Mouse (Mus musculus): ENCODE results near the gene Ccl8. TPM values are rescaled to one million over a fixed set of nuclear protein-coding genes. Genes with fewer than 3 reads are reported as not detected.

The Ccl8 gene
- polyA plus RNA-seq, 1 experiment from 2014 or later: not detected

DNA sequence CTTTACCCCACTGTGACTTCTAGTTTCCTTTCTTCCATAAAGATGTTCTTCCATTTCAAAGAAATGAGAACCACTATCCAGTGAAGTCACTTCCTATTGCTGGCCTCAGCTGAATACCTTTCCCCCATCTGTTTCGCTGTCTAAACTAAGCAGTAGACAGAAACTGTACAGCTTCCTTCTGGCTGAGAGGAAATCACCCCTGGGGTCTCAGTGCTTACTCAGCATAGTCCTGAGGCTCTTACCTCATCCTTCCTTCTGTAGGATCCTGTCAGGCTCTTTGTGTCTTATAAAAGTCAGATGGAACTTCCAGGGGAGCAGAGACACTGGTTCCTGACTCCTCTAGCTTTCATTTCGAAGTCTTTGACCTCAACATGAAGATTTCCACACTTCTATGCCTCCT is 13.5 kb upstream of the Ccl8 start, which contains the start of gene Ccl12:
TSS of gene Ccl12 (plus strand) at position 317 of the 400 bp plus-strand sequence.
- no peak within 1 kb of the TSS for H3K4me3 ChIP-seq
- WGBS: 63% methylated on average over 2 of the region's 2 CpGs
- no peak within 1 kb of the TSS for H3K9ac ChIP-seq
- no peak within 1 kb of the TSS for H3K27ac ChIP-seq
- ATAC-seq (ENCODE audit: low FRiP score, low read depth): no peak
- H3K4me1 ChIP-seq: no peaks in the 10 kb centered on the region
- H3K36me3 ChIP-seq: no peaks in the 10 kb centered on the region
- H3K4me2 ChIP-seq (replicated peaks): no peak within 1 kb of the TSS
- no peaks in the 10 kb centered on the region for H3K9me3 ChIP-seq
- H3K27me3 ChIP-seq: no peaks in the 10 kb centered on the region

DNA sequence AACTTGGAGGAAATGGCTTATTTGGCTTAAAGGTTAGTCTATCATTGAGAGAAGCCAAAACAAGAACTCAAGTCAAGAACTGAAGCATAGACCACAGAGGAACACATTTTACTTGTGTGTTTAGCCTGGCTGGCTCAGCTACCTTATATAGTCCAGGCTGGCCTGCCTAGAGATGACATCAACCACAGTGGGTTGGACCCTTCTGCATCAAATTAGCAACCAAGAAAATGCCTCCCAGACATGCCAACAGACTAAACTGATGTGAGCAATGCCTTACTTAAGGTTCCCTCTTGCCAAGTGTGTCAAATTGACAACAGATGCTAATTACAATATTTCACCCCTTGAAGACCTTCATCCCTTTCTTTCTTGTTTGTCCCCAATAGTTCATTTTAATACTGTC is 5.4 kb upstream of the Ccl8 start:
- Histone ChIP-seq H3K27ac (no peak overlapping the region), H3K9me3 (no peaks in the 10 kb centered on the region), H3K4me3 (no peak overlapping the region), H3K9ac (no peak overlapping the region), H3K4me1 (no peaks in the 10 kb centered on the region), H3K27me3 (no peaks in the 10 kb centered on the region), H3K36me3 (no peaks in the 10 kb centered on the region), H3K4me2 (replicated peaks) (no peak overlapping the region)
- ATAC-seq (ENCODE audit: low FRiP score, low read depth): no peak

DNA sequence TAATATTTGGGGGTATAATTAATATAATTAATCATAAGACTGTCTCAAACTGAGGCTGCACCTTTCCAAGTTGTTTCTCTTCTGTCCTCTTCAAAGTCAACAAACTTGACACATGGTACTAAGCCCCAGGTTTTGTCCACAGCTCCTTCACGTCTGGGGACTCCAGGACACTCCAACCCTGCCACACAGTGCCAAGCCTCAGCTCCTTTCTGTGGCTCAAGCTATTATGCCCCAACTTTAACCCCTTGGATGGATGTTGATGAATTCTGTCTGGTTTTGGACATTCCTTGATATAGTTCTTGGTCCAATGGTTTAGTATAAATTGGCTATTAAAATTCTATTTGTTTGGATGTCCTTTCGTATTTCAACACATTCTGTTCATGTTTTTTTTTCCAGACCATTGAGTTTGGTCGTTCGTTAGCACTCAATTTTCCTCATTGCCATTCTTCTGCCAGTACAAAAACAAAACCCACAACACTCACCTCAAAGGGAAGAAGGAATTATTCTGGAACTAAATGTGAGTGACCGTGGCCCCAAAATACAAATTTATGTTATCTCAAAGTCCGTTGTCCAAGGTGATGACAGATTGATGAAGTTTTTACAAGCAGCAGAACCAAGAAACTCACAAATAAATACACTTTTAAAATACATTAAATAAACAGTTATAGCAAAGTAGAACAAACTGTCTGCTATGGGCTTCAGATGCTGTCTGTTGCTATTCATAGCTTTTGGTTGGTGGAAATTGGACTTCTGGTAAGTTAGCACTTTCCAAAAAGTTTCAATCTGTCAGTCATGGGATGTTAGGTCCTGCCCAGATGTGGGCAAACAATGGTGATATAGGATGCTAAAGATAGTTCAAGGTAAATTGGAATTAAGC is 4.4 kb upstream of the Ccl8 start:
- Histone ChIP-seq H3K4me1 (no peaks in the 10 kb centered on the region), H3K9me3 (no peaks in the 10 kb centered on the region)
- WGBS: 55% methylated on average over 6 of the region's 6 CpGs

DNA sequence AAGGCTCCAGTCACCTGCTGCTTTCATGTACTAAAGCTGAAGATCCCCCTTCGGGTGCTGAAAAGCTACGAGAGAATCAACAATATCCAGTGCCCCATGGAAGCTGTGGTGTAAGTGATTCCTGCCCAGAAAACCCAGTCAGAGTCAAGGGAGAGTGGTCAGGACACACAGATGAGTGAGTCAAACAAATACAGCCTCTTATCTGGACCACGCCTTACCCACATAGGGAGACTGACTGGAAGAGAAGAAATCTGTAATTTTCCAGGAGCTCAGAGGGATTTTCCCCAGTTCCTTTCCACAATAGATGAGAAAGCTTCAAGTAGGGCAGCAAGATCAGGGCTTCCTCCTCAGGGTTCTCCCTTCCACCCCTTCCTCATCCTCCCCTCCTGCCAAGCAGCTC is 1.1 kb downstream of the Ccl8 start:
- Histone ChIP-seq H3K27me3 (no peaks in the 10 kb centered on the region; the same call in 1 of the 2 replicates), H3K4me3 (no peak overlapping the region), H3K9ac (no peak overlapping the region), H3K9me3 (no peaks in the 10 kb centered on the region), H3K4me1 (no peaks in the 10 kb centered on the region), H3K27ac (no peak overlapping the region), H3K4me2 (replicated peaks) (no peak overlapping the region), H3K36me3 (no peaks in the 10 kb centered on the region)
- WGBS: 83% methylated on average over 3 of the region's 3 CpGs
- ATAC-seq (ENCODE audit: low FRiP score, low read depth): no peak

More for the DNA sequence above, 4.4 kb upstream of the Ccl8 start:
- no peak overlapping the region for H3K4me2 ChIP-seq (replicated peaks)
- H3K27ac ChIP-seq: no peak overlapping the region
- H3K9ac ChIP-seq: no peak overlapping the region
- H3K36me3 ChIP-seq: no peaks in the 10 kb centered on the region
- ATAC-seq (ENCODE audit: low FRiP score, low read depth): no peak
- no peaks in the 10 kb centered on the region for H3K27me3 ChIP-seq
- H3K4me3 ChIP-seq: no peak overlapping the region

DNA sequence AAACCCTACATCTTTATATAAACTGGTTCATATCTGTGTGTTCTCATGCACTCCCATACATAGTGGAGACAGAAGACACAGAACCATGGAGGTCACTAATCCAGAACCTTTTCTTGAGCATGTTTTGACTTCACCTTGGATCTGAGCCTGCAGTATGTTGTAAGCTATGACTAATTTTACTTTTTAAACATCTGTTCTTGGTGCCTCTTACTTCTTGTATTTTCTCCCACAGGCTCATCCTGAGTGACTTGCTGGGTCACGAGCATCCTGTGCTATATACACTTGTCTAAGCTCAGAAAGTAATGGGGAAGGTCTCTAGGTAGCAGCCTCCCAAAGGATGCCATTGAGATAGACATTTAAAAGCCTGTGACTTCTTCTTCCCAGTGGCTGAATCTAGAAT is 18.0 kb downstream of the Ccl8 start:
- Histone ChIP-seq H3K4me3 (no peak overlapping the region), H3K4me2 (replicated peaks) (no peak overlapping the region), H3K36me3 (no peaks in the 10 kb centered on the region), H3K27ac (no peak overlapping the region), H3K9ac (no peak overlapping the region), H3K9me3 (no peaks in the 10 kb centered on the region), H3K27me3 (no peaks in the 10 kb centered on the region), H3K4me1 (no peaks in the 10 kb centered on the region)
- 68% methylated on average over 1 of the region's 1 CpGs for WGBS
- ATAC-seq (ENCODE audit: low FRiP score, low read depth): no peak

DNA sequence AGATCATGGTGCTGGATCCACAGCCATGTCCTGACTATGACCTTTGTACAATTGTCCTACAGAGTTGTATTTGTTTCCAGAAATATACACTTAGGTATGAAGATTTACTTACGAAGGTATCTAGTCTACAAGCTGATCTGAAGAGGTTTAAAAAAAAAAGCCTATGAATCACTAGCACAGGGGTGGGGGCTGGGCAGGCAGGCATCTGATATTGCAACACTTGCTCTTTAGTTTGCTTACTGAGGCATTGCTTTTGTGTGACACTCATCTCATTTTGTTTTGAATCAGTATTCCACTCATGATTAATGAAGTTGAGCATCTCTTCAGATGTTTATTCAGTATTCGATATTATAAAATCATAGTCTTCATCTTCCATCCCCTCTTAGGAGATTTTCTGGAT is 21.2 kb downstream of the Ccl8 start:
- no peak overlapping the region for H3K9ac ChIP-seq
- no peaks in the 10 kb centered on the region for H3K9me3 ChIP-seq
- H3K4me3 ChIP-seq: no peak overlapping the region
- H3K36me3 ChIP-seq: no peaks in the 10 kb centered on the region
- ATAC-seq (ENCODE audit: low FRiP score, low read depth): no peak
- WGBS: 89% methylated on average over 2 of the region's 2 CpGs
- no peak overlapping the region for H3K27ac ChIP-seq
- no peaks in the 10 kb centered on the region for H3K27me3 ChIP-seq
- no peak overlapping the region for H3K4me2 ChIP-seq (replicated peaks)
- peaks cover 16% of the 10 kb centered on the region for H3K4me1 ChIP-seq

DNA sequence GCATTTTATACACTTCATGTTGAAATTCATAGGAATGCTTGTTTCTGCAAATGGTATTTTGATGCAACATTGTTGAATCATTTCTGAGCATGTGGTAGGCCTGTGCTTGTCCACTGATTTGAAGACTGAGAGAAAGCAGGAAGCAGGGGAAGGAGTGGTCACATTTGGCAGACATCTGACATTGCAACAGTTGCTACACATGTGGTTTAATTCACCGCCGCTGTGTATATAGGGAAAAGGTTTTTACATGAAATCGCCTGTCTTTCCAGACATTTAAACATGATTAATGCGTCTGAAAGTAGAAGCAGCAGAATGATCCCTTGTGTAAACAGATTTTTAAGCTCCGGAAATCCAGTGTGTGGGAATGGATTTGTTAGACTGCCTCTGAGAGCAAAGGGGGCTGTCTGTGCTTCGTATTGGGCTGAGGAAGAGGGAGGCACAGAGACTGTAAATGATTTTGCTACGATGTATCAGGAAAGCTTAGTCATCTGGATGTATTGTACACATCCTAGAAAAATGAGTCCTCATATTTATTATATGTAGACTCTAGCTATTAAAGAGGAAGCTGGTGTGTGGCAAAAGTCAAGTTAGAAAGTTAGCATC is 24.6 kb downstream of the Ccl8 start:
- Histone ChIP-seq H3K4me3 (no peak overlapping the region), H3K4me1 (peaks cover 16% of the 10 kb centered on the region), H3K27me3 (no peaks in the 10 kb centered on the region), H3K4me2 (replicated peaks) (peak overlapping the region; percentile 5; the same call in 1 of the 2 replicates), H3K27ac (no peak overlapping the region), H3K9ac (no peak overlapping the region), H3K36me3 (no peaks in the 10 kb centered on the region), H3K9me3 (no peaks in the 10 kb centered on the region)
- peak; percentile 82 for ATAC-seq (ENCODE audit: low FRiP score, low read depth)
- 24% methylated on average over 7 of the region's 7 CpGs for WGBS

DNA sequence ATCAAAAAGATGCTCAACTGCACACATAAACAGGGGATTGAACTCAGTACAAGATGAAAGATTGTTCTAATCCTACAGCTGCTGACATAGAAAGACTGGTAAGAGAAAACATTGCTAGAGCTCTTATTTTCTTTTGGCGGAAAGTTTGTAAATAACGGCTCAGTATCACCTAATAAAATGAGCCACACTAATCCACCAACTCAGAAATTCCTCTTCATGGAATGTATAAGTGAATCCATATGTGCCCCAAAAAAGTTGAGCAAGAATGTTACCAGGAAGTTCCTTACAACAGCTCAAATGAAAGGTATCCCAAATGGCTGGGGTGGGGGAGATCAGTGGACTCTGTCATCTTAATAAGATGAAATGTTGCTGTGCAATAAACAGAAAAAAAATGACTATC is 44.1 kb downstream of the Ccl8 start:
- H3K4me2 ChIP-seq (replicated peaks): no peak overlapping the region
- H3K36me3 ChIP-seq: no peaks in the 10 kb centered on the region
- H3K4me1 ChIP-seq: no peaks in the 10 kb centered on the region
- no peak overlapping the region for H3K9ac ChIP-seq
- no peaks in the 10 kb centered on the region for H3K27me3 ChIP-seq
- ATAC-seq (ENCODE audit: low FRiP score, low read depth): no peak
- no peak overlapping the region for H3K27ac ChIP-seq
- 10% methylated on average over 2 of the region's 2 CpGs for WGBS
- H3K4me3 ChIP-seq: no peak overlapping the region
- H3K9me3 ChIP-seq: no peaks in the 10 kb centered on the region

DNA sequence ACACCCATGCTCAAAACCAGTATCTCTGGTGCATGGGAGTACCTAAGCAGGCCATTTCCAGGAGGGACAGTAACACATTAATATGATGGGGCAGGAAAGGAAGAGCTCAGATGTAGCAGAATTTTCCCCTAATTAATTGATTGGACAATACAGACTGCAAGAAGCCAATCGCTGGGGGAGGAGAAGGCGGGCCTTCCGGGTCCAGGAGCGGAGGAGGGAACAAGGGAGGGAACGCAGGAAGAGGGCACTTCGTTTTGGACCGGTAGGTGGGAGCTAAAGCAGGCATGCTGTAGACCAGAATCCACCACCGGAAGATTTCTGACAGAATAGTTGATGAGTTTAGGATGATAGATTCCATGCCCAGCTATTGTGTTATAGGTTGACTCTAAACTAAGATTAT is 48.3 kb downstream of the Ccl8 start:
- no peaks in the 10 kb centered on the region for H3K9me3 ChIP-seq
- no peak for ATAC-seq (ENCODE audit: low FRiP score, low read depth)
- H3K36me3 ChIP-seq: no peaks in the 10 kb centered on the region
- no peak overlapping the region for H3K9ac ChIP-seq
- 69% methylated on average over 8 of the region's 8 CpGs for WGBS
- no peak overlapping the region for H3K4me3 ChIP-seq
- no peaks in the 10 kb centered on the region for H3K4me1 ChIP-seq
- H3K27ac ChIP-seq: no peak overlapping the region
- H3K4me2 ChIP-seq (replicated peaks): no peak overlapping the region
- H3K27me3 ChIP-seq: no peaks in the 10 kb centered on the region

Other genes with a start within 250 kb of the Ccl8 start
- 0.65 and 0.68 TPM in 2 replicates for gene Asic2, start 146.7 kb upstream of the Ccl8 start, polyA plus RNA-seq (2015; fragmentation: Nextera tagmentation; extraction: Ambion mirVana)
- gene Ccl2, start 79.6 kb upstream of the Ccl8 start, polyA plus RNA-seq (2015; fragmentation: Nextera tagmentation; extraction: Ambion mirVana): 4.7 and 5.2 TPM in 2 replicates
- not detected in 2 replicates for gene Gm17268, start 76.6 kb upstream of the Ccl8 start, polyA plus RNA-seq (2015; fragmentation: Nextera tagmentation; extraction: Ambion mirVana)
- gene Ccl7, start 69.5 kb upstream of the Ccl8 start, polyA plus RNA-seq (2015; fragmentation: Nextera tagmentation; extraction: Ambion mirVana): 2.1 TPM in 2 replicates
- gene Ccl11, start 57.4 kb upstream of the Ccl8 start, polyA plus RNA-seq (2015; fragmentation: Nextera tagmentation; extraction: Ambion mirVana): 2.2 and 2.3 TPM in 2 replicates
- gene Ccl12, start 13.3 kb upstream of the Ccl8 start, polyA plus RNA-seq (2015; fragmentation: Nextera tagmentation; extraction: Ambion mirVana): 3.2 and 3.7 TPM in 2 replicates
- gene Ccl1, start 190.5 kb downstream of the Ccl8 start, polyA plus RNA-seq (2015; fragmentation: Nextera tagmentation; extraction: Ambion mirVana): not detected in 2 replicates

Measured in limb, embryonic 13.5 days (tissue).